Mouse (Mus musculus) liver, embryonic 12.5 days (tissue): ENCODE results near the gene Pef1. TPM values are rescaled to one million over a fixed set of nuclear protein-coding genes. Genes with fewer than 3 reads are reported as not detected.
A peak's percentile ranks its signal among the peaks of the same experiment; 100 is the strongest.

ENCODE experiments used
- ATAC-seq: fragments of 200-750 bp; cut with Nextera tagmentation; 2 replicates; pipeline ENCODE4 v1.8.0; 2017; ENCODE audit warnings: moderate number of reproducible peaks, mild to moderate bottlenecking, moderate library complexity
- H3K27ac ChIP-seq: fragments of 300-500 bp; sonication (generic); 2 replicates; pipeline ENCODE4 v1.5.1; 2016; ENCODE audit warnings: mild to moderate bottlenecking
- H3K27me3 ChIP-seq: fragments of 300-500 bp; sonication (generic); replicated peaks from 2 replicates; pipeline ENCODE4 v1.6.1; 2016; ENCODE audit warnings: mild to moderate bottlenecking, moderate library complexity
- H3K36me3 ChIP-seq: fragments of 300-500 bp; sonication (generic); 2 replicates; pipeline ENCODE4 v1.6.1; 2016; ENCODE audit warnings: mild to moderate bottlenecking, moderate library complexity
- H3K4me1 ChIP-seq: fragments of 300-500 bp; sonication (generic); 2 replicates; pipeline ENCODE4 v1.6.1; 2016
- H3K4me2 ChIP-seq: fragments of 300-500 bp; sonication (generic); 2 replicates; pipeline ENCODE4 v1.6.1; 2016; ENCODE audit warnings: mild to moderate bottlenecking, moderate library complexity
- H3K4me3 ChIP-seq: fragments of 300-500 bp; sonication (generic); 2 replicates; pipeline ENCODE4 v1.5.1; 2016; ENCODE audit warnings: mild to moderate bottlenecking, moderate library complexity
- H3K9ac ChIP-seq: fragments of 300-500 bp; sonication (generic); 2 replicates; pipeline ENCODE4 v1.6.1; 2016; ENCODE audit warnings: mild to moderate bottlenecking, moderate library complexity
- H3K9me3 ChIP-seq: fragments of 300-500 bp; sonication (generic); replicated peaks from 2 replicates; pipeline ENCODE4 v1.6.1; 2016; ENCODE audit warnings: mild to moderate bottlenecking, moderate library complexity
- WGBS: fragments of 180-500 bp; shearing (Covaris S2); methylation state at CpG from one replicate; pipeline ENCODE4 v1.1.7; 2016; ENCODE audit not compliant: insufficient replicate concordance; 5-methylcytosine and 5-hydroxymethylcytosine counted together
- polyA plus RNA-seq: library from polyadenylated mRNA; unstranded; fragments of >200 nt; fragmentation: Nextera tagmentation; extraction: Ambion mirVana; gene quantifications from 2 replicates; pipeline ENCODE4 v1.2.1, GENCODE M21; 2016

Pef1 gene
- polyA plus RNA-seq, 1 experiment from 2014 or later = 42.5 TPM

DNA sequence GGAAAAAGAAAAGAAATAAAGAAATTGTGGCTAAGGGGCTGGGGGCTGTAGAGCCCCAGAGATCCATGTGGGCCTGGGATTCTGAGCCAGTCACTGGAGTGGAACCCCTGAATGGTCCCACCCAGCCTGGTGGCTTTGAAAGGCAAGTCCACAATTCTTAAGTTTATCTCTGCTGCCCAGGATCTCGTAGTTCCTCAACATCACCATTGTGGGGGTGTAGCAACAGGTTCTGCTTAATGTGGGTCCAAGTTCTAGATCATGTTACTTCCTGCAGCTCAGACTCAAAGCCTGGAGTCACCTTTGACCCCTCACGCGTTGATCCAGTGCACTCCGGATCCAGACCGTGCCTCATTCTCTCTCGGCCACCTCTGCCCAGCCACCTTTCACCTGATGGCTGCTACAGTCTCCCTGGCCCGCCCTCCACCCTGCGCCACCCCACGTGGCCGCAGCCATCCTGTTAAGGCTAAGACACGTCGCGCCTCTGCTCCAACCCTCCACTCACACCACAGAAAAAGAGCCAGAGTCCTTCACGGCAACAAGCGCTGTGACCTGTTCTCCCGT is 67.1 kb downstream of the Pef1 start:
- peaks cover 48% of the 10 kb centered on the region for H3K4me1 ChIP-seq
- peaks cover 83% of the 10 kb centered on the region for H3K27me3 ChIP-seq
- no peak overlapping the region for H3K27ac ChIP-seq

DNA sequence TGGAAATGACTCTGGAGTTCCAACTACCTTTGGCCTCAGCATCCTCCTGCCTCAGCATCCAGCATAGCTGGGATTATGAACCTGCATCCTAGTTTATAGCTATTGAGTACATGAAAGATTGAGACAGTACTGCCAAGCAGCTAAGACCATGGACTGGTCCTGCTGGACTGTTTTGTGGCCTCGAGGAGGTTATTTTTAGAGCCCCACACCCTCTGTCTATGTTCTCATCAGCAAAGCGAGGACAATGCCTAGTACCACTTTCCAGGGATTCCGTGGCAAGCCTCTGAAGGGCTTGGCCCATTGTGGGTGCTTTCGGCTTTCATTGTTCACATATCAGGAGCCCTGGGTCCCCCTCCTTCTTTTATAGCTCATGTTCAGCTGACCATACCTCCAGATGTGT is 68.0 kb downstream of the Pef1 start:
- Histone ChIP-seq H3K9ac (no peak overlapping the region), H3K4me1 (peaks cover 57% of the 10 kb centered on the region), H3K36me3 (peaks cover 29% of the 10 kb centered on the region; the same call in 1 of the 2 replicates), H3K27me3 (peaks cover 83% of the 10 kb centered on the region), H3K9me3 (no peaks in the 10 kb centered on the region), H3K4me3 (no peak overlapping the region), H3K27ac (no peak overlapping the region), H3K4me2 (no peak overlapping the region)
- no peak for ATAC-seq
- WGBS = 61% methylated on average over 4 of the region's 4 CpGs

More for the DNA sequence above, 67.1 kb downstream of the Pef1 start:
- H3K4me2 ChIP-seq = no peak overlapping the region
- no peak overlapping the region for H3K9ac ChIP-seq
- H3K9me3 ChIP-seq = no peaks in the 10 kb centered on the region
- peaks cover 29% of the 10 kb centered on the region; the same call in 1 of the 2 replicates for H3K36me3 ChIP-seq
- WGBS = 65% methylated on average over 16 of the region's 16 CpGs
- ATAC-seq = no peak
- H3K4me3 ChIP-seq = no peak overlapping the region

GRCm38 (mm10) chr4:130171951-130172765 is 69.8 kb downstream of the Pef1 start:
- H3K27me3 ChIP-seq = peaks cover 84% of the 10 kb centered on the region
- no peaks in the 10 kb centered on the region for H3K9me3 ChIP-seq
- H3K27ac ChIP-seq = peak overlapping the region; percentile 30
- no peak for ATAC-seq
- 53% methylated on average over 11 of the region's 11 CpGs for WGBS
- H3K9ac ChIP-seq = peak overlapping the region; percentile 17; the same call in 1 of the 2 replicates
- H3K4me2 ChIP-seq = peak overlapping the region; percentile 69
- peaks cover 15% of the 10 kb centered on the region; the same call in 1 of the 2 replicates for H3K36me3 ChIP-seq
- peak overlapping the region; percentile 55 for H3K4me3 ChIP-seq
- H3K4me1 ChIP-seq = peaks cover 73% of the 10 kb centered on the region

DNA sequence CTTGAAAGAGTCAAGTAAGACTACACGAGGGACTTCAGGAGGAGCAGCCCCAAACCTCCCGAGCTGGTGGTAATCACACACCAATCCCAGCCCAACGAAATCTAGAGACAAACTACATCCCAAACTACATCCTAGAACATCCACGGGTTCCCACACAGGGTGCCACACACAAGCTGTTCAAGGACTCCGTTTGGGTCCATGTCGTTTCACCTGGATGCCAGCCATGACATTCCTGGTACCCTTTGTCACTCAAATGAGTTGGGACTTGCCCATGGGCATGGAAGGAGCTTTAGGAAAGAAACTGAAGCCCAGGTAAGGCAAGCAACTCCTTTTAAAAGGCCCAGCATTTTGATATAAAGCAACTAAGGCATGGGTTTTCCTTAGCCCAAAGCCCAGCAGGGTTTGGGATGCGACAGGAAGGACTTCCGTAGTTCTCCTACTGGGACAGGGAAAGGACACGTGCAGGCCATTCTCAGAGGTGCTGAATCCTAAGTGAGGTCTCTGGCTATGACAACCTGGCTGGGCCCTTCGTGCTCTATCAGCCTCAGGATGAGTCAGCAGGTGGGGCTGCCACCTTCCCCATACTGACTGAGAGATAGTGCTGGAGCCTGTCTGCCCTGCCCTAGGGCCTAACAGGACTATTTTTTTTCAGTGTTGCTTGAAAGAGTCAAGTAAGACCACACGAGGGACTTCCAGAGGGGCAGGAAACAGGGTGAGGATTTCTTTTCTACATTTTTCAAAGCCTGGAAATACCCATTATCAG is 70.9 kb downstream of the Pef1 start:
- WGBS = 48% methylated on average over 11 of the region's 11 CpGs
- peaks cover 67% of the 10 kb centered on the region for H3K4me1 ChIP-seq
- peak overlapping the region; percentile 59 for H3K9ac ChIP-seq
- H3K4me2 ChIP-seq = peak overlapping the region; percentile 69
- peak overlapping the region; percentile 78 for H3K27ac ChIP-seq
- peaks cover 81% of the 10 kb centered on the region for H3K27me3 ChIP-seq
- peaks cover 10% of the 10 kb centered on the region; the same call in 1 of the 2 replicates for H3K36me3 ChIP-seq
- H3K4me3 ChIP-seq = peak overlapping the region; percentile 55
- peak; percentile 85 for ATAC-seq
- H3K9me3 ChIP-seq = no peaks in the 10 kb centered on the region

DNA sequence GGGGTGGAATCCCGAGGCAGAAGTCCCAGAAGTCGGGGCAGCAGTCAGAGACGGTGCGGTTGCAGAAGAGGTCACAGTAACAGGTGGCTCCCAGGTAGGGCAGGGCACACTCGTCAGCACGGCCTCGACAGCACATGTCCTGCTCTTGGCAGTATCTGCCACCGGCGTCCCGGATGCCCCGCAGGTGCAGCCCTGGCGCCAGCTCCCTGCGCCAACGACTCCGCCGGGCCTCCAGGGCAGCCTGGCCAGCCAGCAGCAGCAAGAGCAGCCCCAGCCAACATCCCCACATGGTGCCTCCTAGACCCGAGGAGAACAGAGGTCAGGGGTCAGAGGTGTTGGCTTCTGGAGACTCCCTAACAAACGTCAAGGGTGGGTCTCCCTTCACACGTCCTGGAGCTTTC is 71.6 kb downstream of the Pef1 start:
- peak overlapping the region; percentile 59 for H3K9ac ChIP-seq
- 46% methylated on average over 19 of the region's 19 CpGs for WGBS
- peak; percentile 33 for ATAC-seq
- peak overlapping the region; percentile 55 for H3K4me3 ChIP-seq
- H3K4me1 ChIP-seq = peaks cover 61% of the 10 kb centered on the region
- peaks cover 81% of the 10 kb centered on the region for H3K27me3 ChIP-seq
- peaks cover 10% of the 10 kb centered on the region; the same call in 1 of the 2 replicates for H3K36me3 ChIP-seq
- H3K27ac ChIP-seq = peak overlapping the region; percentile 78
- peak overlapping the region; percentile 69 for H3K4me2 ChIP-seq
- no peaks in the 10 kb centered on the region for H3K9me3 ChIP-seq

GRCm38 (mm10) chr4:130174335-130175031 is 72.1 kb downstream of the Pef1 start:
- peak overlapping the region; percentile 59 for H3K9ac ChIP-seq
- peak; percentile 82 for ATAC-seq

DNA sequence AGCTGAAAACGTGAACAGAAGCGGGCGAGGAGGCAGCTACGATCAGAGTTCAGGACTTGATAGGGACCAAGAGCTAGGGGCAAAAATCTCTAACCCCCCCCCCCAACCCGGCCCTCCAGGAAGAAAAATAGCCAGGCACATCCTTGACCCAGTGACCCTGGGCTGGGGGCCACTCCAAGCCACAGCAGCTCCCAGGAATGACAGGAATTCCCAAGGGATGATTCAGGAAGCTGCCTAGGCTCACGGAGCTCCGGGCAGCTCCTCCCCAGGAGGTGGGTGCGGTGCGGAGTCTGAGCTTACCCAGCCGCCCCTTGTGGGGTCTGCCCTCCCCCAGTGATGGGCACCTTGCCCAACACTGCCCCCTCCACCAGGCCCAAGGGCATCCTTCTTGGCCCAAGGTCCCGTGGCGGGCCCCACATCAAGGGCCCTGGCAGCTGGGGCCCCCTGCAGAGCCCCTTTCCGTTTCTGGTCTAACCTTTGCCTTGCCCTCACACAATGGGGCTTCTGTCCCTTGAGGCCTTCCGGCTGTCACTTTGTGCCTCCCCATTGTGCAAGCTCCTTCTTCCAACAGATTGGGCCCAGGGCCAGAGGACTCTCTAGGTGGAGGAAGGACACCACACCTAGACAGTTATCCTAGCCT is 72.8 kb downstream of the Pef1 start, which contains the start of gene Tinagl1:
TSS of gene Tinagl1 (minus strand) at position 51 of the 640 bp plus-strand sequence.
- Histone ChIP-seq H3K27ac (peak within 1 kb of the TSS; percentile 78), H3K4me1 (peaks cover 58% of the 10 kb centered on the region), H3K27me3 (peaks cover 84% of the 10 kb centered on the region), H3K36me3 (peaks cover 7% of the 10 kb centered on the region; the same call in 1 of the 2 replicates), H3K9me3 (no peaks in the 10 kb centered on the region), H3K4me3 (peak within 1 kb of the TSS; percentile 55), H3K4me2 (peak within 1 kb of the TSS; percentile 69), H3K9ac (peak within 1 kb of the TSS; percentile 59)
- 3% methylated on average over 14 of the region's 14 CpGs for whole genome bisulfite sequencing
- ATAC-seq = no peak

More at GRCm38 (mm10) chr4:130174335-130175031, 72.1 kb downstream of the Pef1 start:
- Histone ChIP-seq H3K9me3 (no peaks in the 10 kb centered on the region), H3K4me2 (peak overlapping the region; percentile 69), H3K27ac (peak overlapping the region; percentile 78), H3K36me3 (peaks cover 10% of the 10 kb centered on the region; the same call in 1 of the 2 replicates), H3K4me1 (peaks cover 58% of the 10 kb centered on the region), H3K4me3 (peak overlapping the region; percentile 55), H3K27me3 (peaks cover 79% of the 10 kb centered on the region)
- WGBS = 4% methylated on average over 25 of the region's 25 CpGs

- Histone ChIP-seq H3K9me3 (no peaks in the 10 kb centered on the region), H3K4me3 (no peak overlapping the region), H3K27ac (no peak overlapping the region), H3K27me3 (peaks cover 87% of the 10 kb centered on the region), H3K36me3 (peaks cover 6% of the 10 kb centered on the region; the same call in 1 of the 2 replicates), H3K4me2 (no peak overlapping the region), H3K9ac (no peak overlapping the region), H3K4me1 (peaks cover 58% of the 10 kb centered on the region)
- ATAC-seq = no peak
- WGBS = 72% methylated on average over 5 of the region's 5 CpGs
Measured at GRCm38 (mm10) chr4:130176156-130176720, 73.9 kb downstream of the Pef1 start.

DNA sequence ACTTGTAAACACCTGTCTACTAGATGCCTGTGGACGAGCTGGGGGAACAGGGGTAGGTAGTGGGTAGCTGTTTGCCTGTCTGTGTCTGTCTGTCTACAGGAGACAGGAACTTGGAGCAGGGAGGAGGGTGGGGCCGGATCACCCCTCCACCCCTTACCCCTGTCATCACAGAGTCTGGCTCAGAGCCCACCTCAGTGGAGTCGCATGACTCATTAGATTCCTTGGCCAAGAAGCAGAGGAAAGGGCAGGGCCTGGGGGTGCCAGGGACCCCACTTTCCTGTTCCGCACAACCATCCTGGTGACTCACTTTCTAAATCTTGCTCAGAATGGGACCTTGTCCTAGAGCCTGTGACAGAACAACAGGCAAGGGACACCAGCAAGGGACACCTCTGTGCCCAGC is 74.7 kb downstream of the Pef1 start:
- Histone ChIP-seq H3K9me3 (no peaks in the 10 kb centered on the region), H3K27ac (no peak overlapping the region), H3K4me1 (peaks cover 50% of the 10 kb centered on the region), H3K27me3 (peaks cover 80% of the 10 kb centered on the region), H3K36me3 (no peaks in the 10 kb centered on the region), H3K9ac (no peak overlapping the region), H3K4me2 (no peak overlapping the region), H3K4me3 (no peak overlapping the region)
- WGBS = 65% methylated on average over 4 of the region's 4 CpGs
- no peak for ATAC-seq

GRCm38 (mm10) chr4:130177536-130177935 is 75.2 kb downstream of the Pef1 start:
- Histone ChIP-seq H3K4me1 (peaks cover 46% of the 10 kb centered on the region), H3K9me3 (no peaks in the 10 kb centered on the region), H3K4me3 (no peak overlapping the region), H3K27me3 (peaks cover 80% of the 10 kb centered on the region), H3K4me2 (no peak overlapping the region), H3K9ac (no peak overlapping the region), H3K27ac (no peak overlapping the region), H3K36me3 (no peaks in the 10 kb centered on the region)
- no peak for ATAC-seq
- WGBS = 52% methylated on average over 7 of the region's 7 CpGs
